Mouse (Mus musculus) liver, embryonic 12.5 days (tissue): ENCODE data around the gene Ccdc117. TPM values are rescaled to one million over a fixed set of nuclear protein-coding genes. Genes with fewer than 3 reads are reported as not detected.
A peak's percentile ranks its signal among the peaks of the same experiment; 100 is the strongest.
"Not testable (repeated sequence)": the region's sequence is repeated elsewhere in the genome, so short reads cannot be mapped to it uniquely, and the experiment has no call there.

Experiments used
- ATAC-seq: fragments of 200-750 bp; cut with Nextera tagmentation; 2 replicates; pipeline ENCODE4 v1.8.0; 2017; ENCODE audit warnings: moderate number of reproducible peaks, mild to moderate bottlenecking, moderate library complexity
- H3K27ac ChIP-seq: fragments of 300-500 bp; sonication (generic); 2 replicates; pipeline ENCODE4 v1.5.1; 2016; ENCODE audit warnings: mild to moderate bottlenecking
- H3K27me3 ChIP-seq: fragments of 300-500 bp; sonication (generic); replicated peaks from 2 replicates; pipeline ENCODE4 v1.6.1; 2016; ENCODE audit warnings: mild to moderate bottlenecking, moderate library complexity
- H3K36me3 ChIP-seq: fragments of 300-500 bp; sonication (generic); 2 replicates; pipeline ENCODE4 v1.6.1; 2016; ENCODE audit warnings: mild to moderate bottlenecking, moderate library complexity
- H3K4me1 ChIP-seq: fragments of 300-500 bp; sonication (generic); 2 replicates; pipeline ENCODE4 v1.6.1; 2016
- H3K4me2 ChIP-seq: fragments of 300-500 bp; sonication (generic); 2 replicates; pipeline ENCODE4 v1.6.1; 2016; ENCODE audit warnings: mild to moderate bottlenecking, moderate library complexity
- H3K4me3 ChIP-seq: fragments of 300-500 bp; sonication (generic); 2 replicates; pipeline ENCODE4 v1.5.1; 2016; ENCODE audit warnings: mild to moderate bottlenecking, moderate library complexity
- H3K9ac ChIP-seq: fragments of 300-500 bp; sonication (generic); 2 replicates; pipeline ENCODE4 v1.6.1; 2016; ENCODE audit warnings: mild to moderate bottlenecking, moderate library complexity
- H3K9me3 ChIP-seq: fragments of 300-500 bp; sonication (generic); replicated peaks from 2 replicates; pipeline ENCODE4 v1.6.1; 2016; ENCODE audit warnings: mild to moderate bottlenecking, moderate library complexity
- WGBS: fragments of 180-500 bp; shearing (Covaris S2); methylation state at CpG from one replicate; pipeline ENCODE4 v1.1.7; 2016; ENCODE audit not compliant: insufficient replicate concordance; 5-methylcytosine and 5-hydroxymethylcytosine counted together
- polyA plus RNA-seq: library from polyadenylated mRNA; unstranded; fragments of >200 nt; fragmentation: Nextera tagmentation; extraction: Ambion mirVana; gene quantifications from 2 replicates; pipeline ENCODE4 v1.2.1, GENCODE M21; 2016

The Ccdc117 gene
- polyA plus RNA-seq, 1 experiment from 2014 or later: 19.1 TPM

GRCm38 (mm10) chr11:5516617-5517016, 25.4 kb downstream of the Ccdc117 start:
- Histone ChIP-seq H3K27ac (no peak overlapping the region), H3K9ac (no peak overlapping the region), H3K36me3 (no peaks in the 10 kb centered on the region), H3K4me1 (peaks cover 11% of the 10 kb centered on the region; the same call in 1 of the 2 replicates), H3K9me3 (no peaks in the 10 kb centered on the region), H3K4me3 (no peak overlapping the region), H3K27me3 (no peaks in the 10 kb centered on the region), H3K4me2 (no peak overlapping the region)
- 82% methylated on average over 14 of the region's 14 CpGs for whole genome bisulfite sequencing
- no peak for ATAC-seq

- Histone ChIP-seq H3K4me3 (no peak overlapping the region), H3K9ac (no peak overlapping the region), H3K27ac (no peak overlapping the region), H3K9me3 (no peaks in the 10 kb centered on the region), H3K27me3 (no peaks in the 10 kb centered on the region), H3K4me2 (no peak overlapping the region), H3K4me1 (peaks cover 12% of the 10 kb centered on the region; the same call in 1 of the 2 replicates), H3K36me3 (no peaks in the 10 kb centered on the region)
- 74% methylated on average over 7 of the region's 7 CpGs for WGBS
- no peak for ATAC-seq
These were observed 25.8 kb downstream of the Ccdc117 start for GRCm38 (mm10) chr11:5516151-5516550.

- no peak for ATAC-seq
- Histone ChIP-seq H3K27ac (no peak overlapping the region), H3K27me3 (no peaks in the 10 kb centered on the region), H3K4me3 (no peak overlapping the region), H3K4me1 (peaks cover 12% of the 10 kb centered on the region; the same call in 1 of the 2 replicates), H3K4me2 (no peak overlapping the region), H3K36me3 (no peaks in the 10 kb centered on the region), H3K9me3 (no peaks in the 10 kb centered on the region), H3K9ac (no peak overlapping the region)
- WGBS: 72% methylated on average over 6 of the region's 6 CpGs
These were observed 26.3 kb downstream of the Ccdc117 start for GRCm38 (mm10) chr11:5515655-5516054.

- Histone ChIP-seq H3K9me3 (no peaks in the 10 kb centered on the region), H3K27me3 (no peaks in the 10 kb centered on the region), H3K36me3 (no peaks in the 10 kb centered on the region), H3K27ac (no peak overlapping the region), H3K9ac (no peak overlapping the region), H3K4me1 (peaks cover 13% of the 10 kb centered on the region), H3K4me2 (no peak overlapping the region), H3K4me3 (no peak overlapping the region)
- no peak for ATAC-seq
- 61% methylated on average over 6 of the region's 6 CpGs for WGBS
These were observed 26.8 kb downstream of the Ccdc117 start for GRCm38 (mm10) chr11:5515196-5515595.

- no peak overlapping the region for H3K9ac ChIP-seq
- 72% methylated on average over 4 of the region's 4 CpGs for WGBS
These were observed 27.9 kb downstream of the Ccdc117 start for GRCm38 (mm10) chr11:5514091-5514490.

GRCm38 (mm10) chr11:5512961-5513360, 29.0 kb downstream of the Ccdc117 start:
- 68% methylated on average over 8 of the region's 8 CpGs for WGBS
- Histone ChIP-seq H3K4me2 (no peak overlapping the region), H3K27me3 (no peaks in the 10 kb centered on the region), H3K27ac (no peak overlapping the region), H3K9me3 (no peaks in the 10 kb centered on the region), H3K36me3 (no peaks in the 10 kb centered on the region), H3K9ac (no peak overlapping the region), H3K4me1 (peaks cover 17% of the 10 kb centered on the region), H3K4me3 (no peak overlapping the region)
- ATAC-seq: no peak

More at GRCm38 (mm10) chr11:5514091-5514490, 27.9 kb downstream of the Ccdc117 start:
- H3K9me3 ChIP-seq: no peaks in the 10 kb centered on the region
- no peaks in the 10 kb centered on the region for H3K27me3 ChIP-seq
- H3K4me1 ChIP-seq: peaks cover 17% of the 10 kb centered on the region
- H3K27ac ChIP-seq: no peak overlapping the region
- no peaks in the 10 kb centered on the region for H3K36me3 ChIP-seq
- ATAC-seq: no peak
- no peak overlapping the region for H3K4me2 ChIP-seq
- no peak overlapping the region for H3K4me3 ChIP-seq

GRCm38 (mm10) chr11:5512099-5512725, 29.8 kb downstream of the Ccdc117 start:
- ATAC-seq: no peak
- Histone ChIP-seq H3K9me3 (no peaks in the 10 kb centered on the region), H3K27me3 (no peaks in the 10 kb centered on the region), H3K4me1 (peaks cover 17% of the 10 kb centered on the region), H3K9ac (no peak overlapping the region), H3K4me2 (no peak overlapping the region), H3K4me3 (no peak overlapping the region), H3K27ac (0 out of 2 replicates have a peak overlapping the region, but pooled peaks have one; percentile 22), H3K36me3 (no peaks in the 10 kb centered on the region)
- 57% methylated on average over 12 of the region's 12 CpGs for WGBS

- not testable (repeated sequence) for ATAC-seq, H3K9me3 ChIP-seq, H3K27me3 ChIP-seq, H3K9ac ChIP-seq, H3K4me2 ChIP-seq, H3K27ac ChIP-seq, H3K4me3 ChIP-seq, H3K36me3 ChIP-seq
- WGBS: 33% methylated on average over 1 of the region's 2 CpGs
- peaks cover 24% of the 10 kb centered on the region for H3K4me1 ChIP-seq
These were observed 31.3 kb downstream of the Ccdc117 start for GRCm38 (mm10) chr11:5510686-5511085.

- Histone ChIP-seq H3K4me2 (no peak overlapping the region), H3K27me3 (no peaks in the 10 kb centered on the region), H3K9me3 (no peaks in the 10 kb centered on the region), H3K36me3 (no peaks in the 10 kb centered on the region), H3K27ac (no peak overlapping the region), H3K4me1 (peaks cover 30% of the 10 kb centered on the region), H3K4me3 (no peak overlapping the region), H3K9ac (no peak overlapping the region)
- WGBS: 59% methylated on average over 5 of the region's 5 CpGs
- no peak for ATAC-seq
These were observed 31.9 kb downstream of the Ccdc117 start for GRCm38 (mm10) chr11:5510099-5510391.

GRCm38 (mm10) chr11:5509215-5510098, 32.5 kb downstream of the Ccdc117 start:
- peak; percentile 51 for ATAC-seq
- Histone ChIP-seq H3K4me2 (no peak overlapping the region), H3K9ac (no peak overlapping the region), H3K27me3 (no peaks in the 10 kb centered on the region), H3K4me1 (peaks cover 35% of the 10 kb centered on the region), H3K27ac (no peak overlapping the region), H3K36me3 (no peaks in the 10 kb centered on the region), H3K4me3 (no peak overlapping the region), H3K9me3 (no peaks in the 10 kb centered on the region)
- WGBS: 62% methylated on average over 8 of the region's 8 CpGs

GRCm38 (mm10) chr11:5505856-5506575, 36.0 kb downstream of the Ccdc117 start:
- H3K9ac ChIP-seq: peak overlapping the region; percentile 58
- 10% methylated on average over 18 of the region's 18 CpGs for WGBS

More at GRCm38 (mm10) chr11:5505856-5506575, 36.0 kb downstream of the Ccdc117 start:
- Histone ChIP-seq H3K27ac (peak overlapping the region; percentile 62), H3K4me2 (peak overlapping the region; percentile 68), H3K4me1 (peaks cover 33% of the 10 kb centered on the region), H3K36me3 (no peaks in the 10 kb centered on the region), H3K4me3 (peak overlapping the region; percentile 44), H3K9me3 (no peaks in the 10 kb centered on the region), H3K27me3 (no peaks in the 10 kb centered on the region)
- ATAC-seq: peak; percentile 62
